Mouse (Mus musculus): ENCODE data around the gene Itk. TPM values are rescaled to one million over a fixed set of nuclear protein-coding genes. Genes with fewer than 3 reads are reported as not detected.

Itk gene
- polyA plus RNA-seq, 1 experiment from 2014 or later = 0.14 TPM

- Histone ChIP-seq H3K9me3 (ENCODE audit: control insufficient read depth, low read length) (no peaks in the 10 kb centered on the region), H3K9ac (ENCODE audit: low read depth, low read length) (no peak overlapping the region), H3K4me3 (ENCODE audit: low read depth, low read length) (no peak overlapping the region), H3K27me3 (replicated peaks; ENCODE audit: control insufficient read depth, insufficient read depth, low read length) (no peaks in the 10 kb centered on the region), H3K4me2 (no peak overlapping the region), H3K36me3 (ENCODE audit: control insufficient read depth, insufficient read depth, low read length) (no peaks in the 10 kb centered on the region), H3K27ac (ENCODE audit: low read depth, low read length) (no peak overlapping the region), H3K4me1 (replicated peaks; ENCODE audit: control insufficient read depth, insufficient read depth, low read length) (no peaks in the 10 kb centered on the region; the same call in 1 of the 2 replicates)
- ATAC-seq (replicated peaks; ENCODE audit: low FRiP score) = no peak
- whole genome bisulfite sequencing = 62% methylated on average over 4 of the region's 4 CpGs
- DNase-seq (ENCODE audit: low spot score) = no peak
These were observed 7.5 kb upstream of the Itk start for GRCm38 (mm10) chr11:46396860-46397179.

GRCm38 (mm10) chr11:46396167-46396859 is 7.0 kb upstream of the Itk start, which contains the start of gene Fam71b:
Gene Fam71b (plus strand): TSS chr11:46396559.
- 63% methylated on average over 13 of the region's 13 CpGs for WGBS
- no peak for DNase-seq (ENCODE audit: low spot score)

GRCm38 (mm10) chr11:46395698-46396097 is 6.4 kb upstream of the Itk start:
- no peaks in the 10 kb centered on the region; the same call in 1 of the 2 replicates for H3K4me1 ChIP-seq (replicated peaks; ENCODE audit: control insufficient read depth, insufficient read depth, low read length)
- ATAC-seq (replicated peaks; ENCODE audit: low FRiP score) = no peak
- no peak overlapping the region for H3K4me3 ChIP-seq (ENCODE audit: low read depth, low read length)
- no peaks in the 10 kb centered on the region for H3K9me3 ChIP-seq (ENCODE audit: control insufficient read depth, low read length)
- 86% methylated on average over 2 of the region's 2 CpGs for WGBS
- H3K36me3 ChIP-seq (ENCODE audit: control insufficient read depth, insufficient read depth, low read length) = no peaks in the 10 kb centered on the region
- no peak for DNase-seq (ENCODE audit: low spot score)
- H3K27me3 ChIP-seq (replicated peaks; ENCODE audit: control insufficient read depth, insufficient read depth, low read length) = no peaks in the 10 kb centered on the region
- H3K4me2 ChIP-seq = no peak overlapping the region
- H3K27ac ChIP-seq (ENCODE audit: low read depth, low read length) = no peak overlapping the region
- no peak overlapping the region for H3K9ac ChIP-seq (ENCODE audit: low read depth, low read length)

More at GRCm38 (mm10) chr11:46396167-46396859, 7.0 kb upstream of the Itk start, which contains the start of gene Fam71b:
- H3K9me3 ChIP-seq (ENCODE audit: control insufficient read depth, low read length) = no peaks in the 10 kb centered on the region
- H3K27me3 ChIP-seq (replicated peaks; ENCODE audit: control insufficient read depth, insufficient read depth, low read length) = no peaks in the 10 kb centered on the region
- H3K36me3 ChIP-seq (ENCODE audit: control insufficient read depth, insufficient read depth, low read length) = no peaks in the 10 kb centered on the region
- ATAC-seq (replicated peaks; ENCODE audit: low FRiP score) = no peak
- H3K27ac ChIP-seq (ENCODE audit: low read depth, low read length) = no peak within 1 kb of the TSS
- no peak within 1 kb of the TSS for H3K4me2 ChIP-seq
- no peak within 1 kb of the TSS for H3K9ac ChIP-seq (ENCODE audit: low read depth, low read length)
- H3K4me3 ChIP-seq (ENCODE audit: low read depth, low read length) = no peak within 1 kb of the TSS
- no peaks in the 10 kb centered on the region; the same call in 1 of the 2 replicates for H3K4me1 ChIP-seq (replicated peaks; ENCODE audit: control insufficient read depth, insufficient read depth, low read length)

DNA sequence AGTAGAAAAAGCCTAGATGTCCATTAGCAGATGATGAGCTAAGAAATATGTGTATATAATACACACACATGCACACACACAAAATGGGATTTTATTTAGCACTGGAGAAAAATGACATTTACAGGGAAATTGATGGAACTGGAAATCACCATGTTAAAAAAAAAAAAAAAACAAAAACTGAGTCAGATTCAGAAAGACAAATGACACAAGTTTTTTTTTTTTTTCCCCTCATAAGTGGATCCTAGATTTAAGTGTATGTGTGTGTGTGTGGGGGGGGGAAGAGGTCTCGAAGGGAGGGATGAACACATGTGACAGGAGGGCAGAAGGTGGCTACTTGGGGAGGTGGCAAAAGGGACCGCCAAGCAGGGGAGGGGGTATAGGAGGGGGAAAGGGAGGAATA is 5.8 kb upstream of the Itk start:
- ATAC-seq (replicated peaks; ENCODE audit: low FRiP score) (no peak), DNase-seq (ENCODE audit: low spot score) (no peak)
- H3K4me3 ChIP-seq (ENCODE audit: low read depth, low read length) = no peak overlapping the region
- H3K36me3 ChIP-seq (ENCODE audit: control insufficient read depth, insufficient read depth, low read length) = no peaks in the 10 kb centered on the region
- no peaks in the 10 kb centered on the region for H3K9me3 ChIP-seq (ENCODE audit: control insufficient read depth, low read length)
- no peaks in the 10 kb centered on the region; the same call in 1 of the 2 replicates for H3K4me1 ChIP-seq (replicated peaks; ENCODE audit: control insufficient read depth, insufficient read depth, low read length)
- no peak overlapping the region for H3K27ac ChIP-seq (ENCODE audit: low read depth, low read length)
- no peaks in the 10 kb centered on the region for H3K27me3 ChIP-seq (replicated peaks; ENCODE audit: control insufficient read depth, insufficient read depth, low read length)
- H3K9ac ChIP-seq (ENCODE audit: low read depth, low read length) = no peak overlapping the region
- WGBS = 80% methylated on average over 2 of the region's 2 CpGs
- H3K4me2 ChIP-seq = no peak overlapping the region

DNA sequence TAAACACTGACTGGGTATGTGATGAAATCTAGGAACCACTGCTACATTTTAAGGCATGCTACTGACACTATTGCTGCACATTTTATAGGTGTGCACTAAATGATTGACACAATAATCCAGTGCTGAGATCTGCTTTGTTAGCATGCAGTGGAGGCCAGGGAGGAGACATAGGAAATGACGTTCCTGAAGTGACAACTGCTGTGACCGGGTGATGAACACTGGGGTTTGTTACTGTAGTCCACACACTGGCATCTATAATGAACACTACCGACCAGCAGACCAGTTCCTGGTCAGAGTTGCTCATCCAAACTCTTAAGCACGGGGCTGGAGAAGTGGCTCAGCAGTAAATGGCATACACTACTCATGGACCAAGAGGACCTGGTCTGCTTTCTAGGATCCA is 4.1 kb upstream of the Itk start:
- no peak for ATAC-seq (replicated peaks; ENCODE audit: low FRiP score)
- DNase-seq (ENCODE audit: low spot score) = no peak
- no peaks in the 10 kb centered on the region for H3K4me1 ChIP-seq (replicated peaks; ENCODE audit: control insufficient read depth, insufficient read depth, low read length)
- no peak overlapping the region for H3K9ac ChIP-seq (ENCODE audit: low read depth, low read length)
- H3K36me3 ChIP-seq (ENCODE audit: control insufficient read depth, insufficient read depth, low read length) = no peaks in the 10 kb centered on the region
- WGBS = 67% methylated on average over 4 of the region's 4 CpGs
- H3K9me3 ChIP-seq (ENCODE audit: control insufficient read depth, low read length) = no peaks in the 10 kb centered on the region
- no peaks in the 10 kb centered on the region for H3K27me3 ChIP-seq (replicated peaks; ENCODE audit: control insufficient read depth, insufficient read depth, low read length)
- H3K4me2 ChIP-seq = no peak overlapping the region
- H3K4me3 ChIP-seq (ENCODE audit: low read depth, low read length) = no peak overlapping the region
- no peak overlapping the region for H3K27ac ChIP-seq (ENCODE audit: low read depth, low read length)

GRCm38 (mm10) chr11:46392890-46393289 is 3.6 kb upstream of the Itk start:
- ATAC-seq (replicated peaks; ENCODE audit: low FRiP score) (no peak), DNase-seq (ENCODE audit: low spot score) (no peak)
- H3K27ac ChIP-seq (ENCODE audit: low read depth, low read length) = no peak overlapping the region
- no peak overlapping the region for H3K9ac ChIP-seq (ENCODE audit: low read depth, low read length)
- WGBS = 54% methylated on average over 7 of the region's 7 CpGs
- H3K4me2 ChIP-seq = no peak overlapping the region
- H3K36me3 ChIP-seq (ENCODE audit: control insufficient read depth, insufficient read depth, low read length) = no peaks in the 10 kb centered on the region
- H3K27me3 ChIP-seq (replicated peaks; ENCODE audit: control insufficient read depth, insufficient read depth, low read length) = no peaks in the 10 kb centered on the region
- H3K9me3 ChIP-seq (ENCODE audit: control insufficient read depth, low read length) = no peaks in the 10 kb centered on the region
- no peaks in the 10 kb centered on the region for H3K4me1 ChIP-seq (replicated peaks; ENCODE audit: control insufficient read depth, insufficient read depth, low read length)
- no peak overlapping the region for H3K4me3 ChIP-seq (ENCODE audit: low read depth, low read length)

DNA sequence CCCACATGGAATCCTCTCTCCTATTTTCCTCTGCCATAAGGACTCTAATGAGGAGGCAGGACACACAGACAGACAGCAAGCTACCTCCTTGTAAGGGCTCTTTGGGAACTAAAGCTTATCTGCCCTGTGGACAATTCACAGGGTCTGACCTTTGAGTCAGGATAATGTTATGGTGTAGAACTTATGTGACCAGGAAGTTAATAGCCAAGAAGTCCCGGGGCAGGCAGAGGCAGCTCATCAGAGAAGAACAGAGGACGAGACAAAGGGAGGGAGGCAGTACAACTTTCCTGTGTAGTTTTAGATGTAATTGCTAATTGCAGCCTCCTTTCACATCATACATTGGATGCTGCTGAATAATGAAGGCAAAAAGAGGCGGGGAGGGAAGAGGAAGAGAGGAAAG is 1.3 kb upstream of the Itk start:
- no peak overlapping the region for H3K4me3 ChIP-seq (ENCODE audit: low read depth, low read length)
- DNase-seq (ENCODE audit: low spot score) (peak; percentile 8), ATAC-seq (replicated peaks; ENCODE audit: low FRiP score) (no peak)
- H3K27ac ChIP-seq (ENCODE audit: low read depth, low read length) = no peak overlapping the region
- no peaks in the 10 kb centered on the region for H3K36me3 ChIP-seq (ENCODE audit: control insufficient read depth, insufficient read depth, low read length)
- H3K4me2 ChIP-seq = no peak overlapping the region
- no peak overlapping the region for H3K9ac ChIP-seq (ENCODE audit: low read depth, low read length)
- no peaks in the 10 kb centered on the region for H3K4me1 ChIP-seq (replicated peaks; ENCODE audit: control insufficient read depth, insufficient read depth, low read length)
- 51% methylated on average over 3 of the region's 3 CpGs for WGBS
- H3K27me3 ChIP-seq (replicated peaks; ENCODE audit: control insufficient read depth, insufficient read depth, low read length) = no peaks in the 10 kb centered on the region
- no peaks in the 10 kb centered on the region for H3K9me3 ChIP-seq (ENCODE audit: control insufficient read depth, low read length)

- no peak for DNase-seq (ENCODE audit: low spot score)
- no peak for ATAC-seq (replicated peaks; ENCODE audit: low FRiP score)
- WGBS = 74% methylated on average over 6 of the region's 6 CpGs
- no peaks in the 10 kb centered on the region for H3K9me3 ChIP-seq (ENCODE audit: control insufficient read depth, low read length)
- no peaks in the 10 kb centered on the region for H3K36me3 ChIP-seq (ENCODE audit: control insufficient read depth, insufficient read depth, low read length)
- no peak overlapping the region for H3K4me3 ChIP-seq (ENCODE audit: low read depth, low read length)
- no peaks in the 10 kb centered on the region for H3K27me3 ChIP-seq (replicated peaks; ENCODE audit: control insufficient read depth, insufficient read depth, low read length)
- H3K4me1 ChIP-seq (replicated peaks; ENCODE audit: control insufficient read depth, insufficient read depth, low read length) = no peaks in the 10 kb centered on the region
- no peak overlapping the region for H3K27ac ChIP-seq (ENCODE audit: low read depth, low read length)
- no peak overlapping the region for H3K4me2 ChIP-seq
- no peak overlapping the region for H3K9ac ChIP-seq (ENCODE audit: low read depth, low read length)
These were observed 877 bp downstream of the Itk start for GRCm38 (mm10) chr11:46388438-46388837.

GRCm38 (mm10) chr11:46387061-46387460 is 2.3 kb downstream of the Itk start:
- H3K9me3 ChIP-seq (ENCODE audit: control insufficient read depth, low read length) = no peaks in the 10 kb centered on the region
- no peaks in the 10 kb centered on the region for H3K27me3 ChIP-seq (replicated peaks; ENCODE audit: control insufficient read depth, insufficient read depth, low read length)
- no peak overlapping the region for H3K27ac ChIP-seq (ENCODE audit: low read depth, low read length)
- H3K9ac ChIP-seq (ENCODE audit: low read depth, low read length) = no peak overlapping the region
- H3K4me2 ChIP-seq = no peak overlapping the region
- H3K4me1 ChIP-seq (replicated peaks; ENCODE audit: control insufficient read depth, insufficient read depth, low read length) = no peaks in the 10 kb centered on the region
- WGBS = 83% methylated on average over 8 of the region's 8 CpGs
- H3K36me3 ChIP-seq (ENCODE audit: control insufficient read depth, insufficient read depth, low read length) = no peaks in the 10 kb centered on the region
- ATAC-seq (replicated peaks; ENCODE audit: low FRiP score) (no peak), DNase-seq (ENCODE audit: low spot score) (no peak)
- no peak overlapping the region for H3K4me3 ChIP-seq (ENCODE audit: low read depth, low read length)
